Mouse (Mus musculus) forebrain, embryonic 12.5 days (tissue): ENCODE results near the gene Oca2. TPM values are rescaled to one million over a fixed set of nuclear protein-coding genes. Genes with fewer than 3 reads are reported as not detected.

ENCODE experiments used
- polyA plus RNA-seq: library from polyadenylated mRNA; unstranded; fragments of >200 nt; fragmentation: Nextera tagmentation; extraction: Ambion mirVana; gene quantifications from 2 replicates; pipeline ENCODE4 v1.2.1, GENCODE M21; 2016

Gene Oca2
- polyA plus RNA-seq, 1 experiment from 2014 or later, result 0.09 TPM

Other genes starting within 250 kb of the Oca2 start
- 12.1 and 13.0 TPM in 2 replicates for gene Nipa1, start 219.8 kb upstream of the Oca2 start, polyA plus RNA-seq
- gene Herc2, start 189.6 kb upstream of the Oca2 start, polyA plus RNA-seq, result 33.9 and 34.4 TPM in 2 replicates